In genomic region chrX:169320668-169321005, GRCm38 (mm10) we compare ENCODE assay signal across 8 mouse cellular contexts. TPM values are rescaled to one million over a fixed set of nuclear protein-coding genes. Genes with fewer than 3 reads are reported as not detected.
DNase-seq lines count a peak whose midpoint lies in the region; ATAC-seq and TF ChIP-seq lines count a peak whose summit lies in the region.
"Not testable (repeated sequence)": the region's sequence is repeated elsewhere in the genome, so short reads cannot be mapped to it uniquely, and the experiment has no call there.

No protein-coding gene starts in this region.

- not testable (repeated sequence) for H3K27me3 ChIP-seq in C2C12 (ENCODE audit: control insufficient read depth, insufficient read depth, insufficient read length); forebrain, embryonic 15.5 days; kidney, embryonic 14.5 days (ENCODE audit: control insufficient read depth, insufficient read depth, low read length); liver, embryonic 11.5 days (replicated peaks; ENCODE audit: control insufficient read depth, insufficient read depth, low read length); megakaryocyte, embryonic 14.5 days (replicated peaks); neural tube, embryonic 13.5 days
- H3K27me3 ChIP-seq in embryonic facial prominence, embryonic 10.5 days (replicated peaks; ENCODE audit: low read depth, poor library complexity, severe bottlenecking) = peaks cover 61% of the 10 kb centered on the region
- H3K27me3 ChIP-seq in hindbrain, embryonic 10.5 days (ENCODE audit: insufficient read depth, poor library complexity, severe bottlenecking) = peaks cover 20% of the 10 kb centered on the region

- ATAC-seq in forebrain, embryonic 15.5 days (replicated peaks); kidney, embryonic 14.5 days (ENCODE audit: low FRiP score, low TSS enrichment): not testable (repeated sequence)
- peak; percentile 25; the same call in 1 of the 2 replicates for ATAC-seq in liver, embryonic 11.5 days (replicated peaks; ENCODE audit: low FRiP score)
- ATAC-seq in neural tube, embryonic 13.5 days (ENCODE audit: low read depth) = peak; percentile 48

- peak overlapping the region; percentile 60 for H3K9ac ChIP-seq in forebrain, embryonic 15.5 days (replicated peaks)
- H3K9ac ChIP-seq in kidney, embryonic 14.5 days (ENCODE audit: low read depth, low read length) = 0 out of 2 replicates have a peak overlapping the region, but pooled peaks have one; percentile 66
- H3K9ac ChIP-seq in liver, embryonic 11.5 days (ENCODE audit: low read depth, low read length) = not testable (repeated sequence)
- 0 out of 2 replicates have a peak overlapping the region, but pooled peaks have one; percentile 73 for H3K9ac ChIP-seq in neural tube, embryonic 13.5 days

- H3K27ac ChIP-seq in embryonic facial prominence, embryonic 10.5 days (replicated peaks) = peak overlapping the region; percentile 88
- peak overlapping the region; percentile 85 for H3K27ac ChIP-seq in forebrain, embryonic 15.5 days (replicated peaks)
- H3K27ac ChIP-seq in hindbrain, embryonic 10.5 days = peak overlapping the region; percentile 88; the same call in 1 of the 2 replicates
- not testable (repeated sequence) for H3K27ac ChIP-seq in kidney, embryonic 14.5 days (ENCODE audit: low read depth, low read length); liver, embryonic 11.5 days (ENCODE audit: low read depth, low read length)
- peak overlapping the region; percentile 85; the same call in 1 of the 2 replicates for H3K27ac ChIP-seq in neural tube, embryonic 13.5 days (replicated peaks)

- H3K4me3 ChIP-seq in C2C12 (ENCODE audit: insufficient read depth, poor library complexity, severe bottlenecking) = peak overlapping the region; percentile 18
- peak overlapping the region; percentile 66 for H3K4me3 ChIP-seq in embryonic facial prominence, embryonic 10.5 days
- peak overlapping the region; percentile 54 for H3K4me3 ChIP-seq in forebrain, embryonic 15.5 days
- H3K4me3 ChIP-seq in hindbrain, embryonic 10.5 days = peak overlapping the region; percentile 61
- peak overlapping the region; percentile 53 for H3K4me3 ChIP-seq in kidney, embryonic 14.5 days (ENCODE audit: low read length)
- H3K4me3 ChIP-seq in liver, embryonic 11.5 days (ENCODE audit: low read depth, low read length) = peak overlapping the region; percentile 65
- H3K4me3 ChIP-seq in megakaryocyte, embryonic 14.5 days (replicated peaks) = peak overlapping the region; percentile 96
- peak overlapping the region; percentile 56 for H3K4me3 ChIP-seq in neural tube, embryonic 13.5 days

- DNase-seq in embryonic facial prominence, embryonic 10.5 days (ENCODE audit: low spot score); hindbrain, embryonic 10.5 days (ENCODE audit: low spot score); liver, embryonic 11.5 days (ENCODE audit: low spot score): not testable (repeated sequence)

- not testable (repeated sequence) for TF ChIP-seq CTCF in C2C12 (IDR thresholded peaks at IDR 0.05; ENCODE audit: control insufficient read depth, insufficient read depth, insufficient read length)

- peaks cover 11% of the 10 kb centered on the region for H3K36me3 ChIP-seq in C2C12 (ENCODE audit: control insufficient read depth, insufficient read depth)
- H3K36me3 ChIP-seq in embryonic facial prominence, embryonic 10.5 days (replicated peaks); forebrain, embryonic 15.5 days; hindbrain, embryonic 10.5 days; kidney, embryonic 14.5 days (ENCODE audit: control insufficient read depth, insufficient read depth, low read length); liver, embryonic 11.5 days (ENCODE audit: control insufficient read depth, insufficient read depth, low read length); neural tube, embryonic 13.5 days: not testable (repeated sequence)
- peaks cover 16% of the 10 kb centered on the region for H3K36me3 ChIP-seq in megakaryocyte, embryonic 14.5 days (replicated peaks; ENCODE audit: low read length)

- H3K79me2 ChIP-seq in C2C12 (ENCODE audit: control insufficient read depth, insufficient read depth) = peaks cover 24% of the 10 kb centered on the region

- H3K4me1 ChIP-seq in embryonic facial prominence, embryonic 10.5 days; hindbrain, embryonic 10.5 days (replicated peaks); kidney, embryonic 14.5 days (ENCODE audit: control insufficient read depth, insufficient read depth, low read length); liver, embryonic 11.5 days (replicated peaks; ENCODE audit: control insufficient read depth, insufficient read depth, low read length); neural tube, embryonic 13.5 days (replicated peaks): not testable (repeated sequence)
- H3K4me1 ChIP-seq in forebrain, embryonic 15.5 days = peaks cover 12% of the 10 kb centered on the region
- H3K4me1 ChIP-seq in megakaryocyte, embryonic 14.5 days = peaks cover 20% of the 10 kb centered on the region

- WGBS in embryonic facial prominence, embryonic 10.5 days = 36% methylated on average over 15 of the region's 15 CpGs
- WGBS in forebrain, embryonic 15.5 days = 42% methylated on average over 15 of the region's 15 CpGs
- 34% methylated on average over 15 of the region's 15 CpGs for WGBS in hindbrain, embryonic 10.5 days
- 41% methylated on average over 15 of the region's 15 CpGs for WGBS in kidney, embryonic 14.5 days
- 26% methylated on average over 15 of the region's 15 CpGs for WGBS in liver, embryonic 11.5 days
- 36% methylated on average over 15 of the region's 15 CpGs for WGBS in neural tube, embryonic 13.5 days

- peak overlapping the region; percentile 36 for H3K4me2 ChIP-seq in forebrain, embryonic 15.5 days (replicated peaks)
- H3K4me2 ChIP-seq in kidney, embryonic 14.5 days (replicated peaks; ENCODE audit: low read depth, low read length) = peak overlapping the region; percentile 25; the same call in 1 of the 2 replicates
- peak overlapping the region; percentile 43 for H3K4me2 ChIP-seq in liver, embryonic 11.5 days
- H3K4me2 ChIP-seq in neural tube, embryonic 13.5 days = peak overlapping the region; percentile 44

- not testable (repeated sequence) for H3ac ChIP-seq in C2C12 (ENCODE audit: control insufficient read depth, insufficient read length, low read depth)

- H3K79me3 ChIP-seq in C2C12 (ENCODE audit: low read depth) = not testable (repeated sequence)

- H3K9me3 ChIP-seq in embryonic facial prominence, embryonic 10.5 days; forebrain, embryonic 15.5 days; hindbrain, embryonic 10.5 days; kidney, embryonic 14.5 days (ENCODE audit: control insufficient read depth, low read length); liver, embryonic 11.5 days (ENCODE audit: control insufficient read depth, low read length); megakaryocyte, embryonic 14.5 days; neural tube, embryonic 13.5 days: not testable (repeated sequence)

RNA-seq across cellular contexts. Expression of gene Hccs, which starts 0.5 kb away (rescaled TPM):
- 7.8 TPM for polyA plus RNA-seq in C2C12 (2012; fragmentation: generic; extraction: Trizol)
- polyA plus RNA-seq in embryonic facial prominence, embryonic 10.5 days (2016; fragmentation: Nextera tagmentation; extraction: Ambion mirVana) = 34.8 and 36.0 TPM in 2 replicates
- 39.9 and 41.7 TPM in 2 replicates for polyA plus RNA-seq in forebrain, embryonic 15.5 days (2015; fragmentation: Nextera tagmentation; extraction: Ambion mirVana)
- polyA plus RNA-seq in hindbrain, embryonic 10.5 days (2016; fragmentation: Nextera tagmentation; extraction: Ambion mirVana) = 38.6 and 38.8 TPM in 2 replicates
- polyA plus RNA-seq in kidney, embryonic 14.5 days (2014; fragmentation: Nextera tagmentation; extraction: Ambion mirVana) = 30.6 and 37.7 TPM in 2 replicates
- polyA plus RNA-seq in liver, embryonic 11.5 days (2014; fragmentation: Nextera tagmentation; extraction: Ambion mirVana) = 33.5 and 35.7 TPM in 2 replicates
- polyA plus RNA-seq in megakaryocyte, embryonic 14.5 days (2012; ENCODE audit: insufficient read depth, low replicate concordance) = 4.0 and 6.6 TPM in 2 replicates
- polyA plus RNA-seq in neural tube, embryonic 13.5 days (2015; fragmentation: Nextera tagmentation; extraction: Ambion mirVana) = 39.2 and 39.7 TPM in 2 replicates

Comparison
In these comparisons a context has a peak if more than half of its experiments do, and no peak if none do; other contexts are left out.
1. H3K4me3 ChIP-seq: peak in every context shown above with its lines; median percentile 96 in megakaryocyte, embryonic 14.5 days; 66 in embryonic facial prominence, embryonic 10.5 days; 65 in liver, embryonic 11.5 days; 61 in hindbrain, embryonic 10.5 days; 56 in neural tube, embryonic 13.5 days; 54 in forebrain, embryonic 15.5 days; 53 in kidney, embryonic 14.5 days; 18 in C2C12.